Mouse (Mus musculus): ENCODE results near the gene Specc1. TPM values are rescaled to one million over a fixed set of nuclear protein-coding genes. Genes with fewer than 3 reads are reported as not detected.
A peak's percentile ranks its signal among the peaks of the same experiment; 100 is the strongest.

The Specc1 gene
- total RNA-seq, 2 experiments from 2014 or later = 64.5 to 69.6 TPM

DNA sequence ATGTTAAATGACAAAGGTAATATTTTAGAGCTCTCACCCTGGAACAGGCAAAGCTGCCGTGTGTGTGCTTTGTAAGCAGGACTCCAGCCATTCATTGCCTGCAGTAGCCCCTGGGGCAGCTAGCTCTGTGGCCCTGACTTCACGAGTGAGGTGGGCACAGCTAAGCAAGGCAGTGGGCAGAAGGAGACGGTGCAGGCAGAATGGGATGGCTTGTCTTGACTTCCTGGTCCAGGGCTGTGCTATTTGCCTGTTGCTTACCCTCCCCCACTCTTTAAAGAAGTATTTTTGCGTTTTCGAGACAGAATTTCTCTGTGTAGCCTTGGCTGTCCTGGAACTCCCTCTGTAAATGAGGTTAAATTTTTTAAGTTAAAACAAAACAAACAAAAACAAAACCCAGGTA is 50.1 kb downstream of the Specc1 start:
- intact Hi-C loops (cut with DNase I) = no loop called here
- DNase-seq (ENCODE audit: low spot score in 2 of 2) = no peak

DNA sequence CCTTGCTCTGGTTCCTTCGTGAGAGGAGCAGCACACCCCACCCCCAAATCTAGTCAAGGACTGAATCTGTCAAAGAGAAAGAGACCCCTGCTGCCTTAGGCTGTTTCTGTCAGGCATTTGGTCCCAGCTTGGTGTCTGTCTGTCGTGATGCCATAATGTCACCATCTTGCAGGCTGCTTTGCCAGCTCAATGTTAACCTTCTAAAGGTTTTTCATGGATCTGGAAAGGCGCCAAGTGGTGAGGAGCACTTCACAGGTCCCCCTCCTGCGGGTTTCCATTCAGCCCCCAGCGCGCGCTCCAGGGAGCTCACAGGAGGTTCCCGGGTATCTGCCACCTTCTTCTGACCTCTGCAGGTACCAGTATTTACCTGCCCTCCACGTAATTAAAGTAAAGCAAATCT is 51.4 kb downstream of the Specc1 start:
- intact Hi-C loops (cut with DNase I) = no loop called here

DNA sequence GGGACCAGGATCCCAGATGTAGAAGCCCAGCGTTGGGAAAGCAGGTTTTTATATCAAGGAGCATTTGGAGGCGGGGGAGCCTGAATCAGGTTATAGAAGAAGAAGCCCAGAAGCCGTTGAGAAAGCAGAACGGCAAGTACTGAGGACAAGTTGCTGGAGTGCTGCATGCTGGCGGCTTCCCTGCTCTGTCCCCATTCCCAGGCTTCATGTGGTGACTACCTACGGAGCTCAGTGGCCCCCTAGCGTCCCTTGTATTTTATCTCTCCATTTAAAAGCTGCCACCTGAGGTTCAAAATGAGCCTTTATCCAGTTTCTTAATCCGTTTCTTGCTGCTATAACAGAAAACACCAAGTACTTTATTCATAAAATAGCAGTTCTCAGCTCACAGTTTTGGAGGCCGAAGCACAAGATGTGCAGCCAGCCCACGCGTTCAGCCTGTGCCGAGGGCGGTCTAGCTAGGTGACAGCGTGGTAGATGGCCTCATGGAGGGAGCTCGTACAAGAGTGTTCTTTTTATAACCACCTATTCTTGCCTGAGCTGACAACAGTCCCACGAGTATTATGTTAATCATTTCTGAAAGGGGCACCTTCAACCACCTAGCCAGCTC is 54.2 kb downstream of the Specc1 start:
- intact Hi-C loops (cut with DNase I) = loop anchor here (1.0 to 2.0 kb wide), 2 partner anchors 54 to 60 kb away; partner anchors contain the start of gene Specc1
- peak in 1 of 2 experiments; percentile 90 for DNase-seq (ENCODE audit: low spot score in 2 of 2)

More for the DNA sequence above, 51.4 kb downstream of the Specc1 start:
- no peak for DNase-seq (ENCODE audit: low spot score in 2 of 2)

DNA sequence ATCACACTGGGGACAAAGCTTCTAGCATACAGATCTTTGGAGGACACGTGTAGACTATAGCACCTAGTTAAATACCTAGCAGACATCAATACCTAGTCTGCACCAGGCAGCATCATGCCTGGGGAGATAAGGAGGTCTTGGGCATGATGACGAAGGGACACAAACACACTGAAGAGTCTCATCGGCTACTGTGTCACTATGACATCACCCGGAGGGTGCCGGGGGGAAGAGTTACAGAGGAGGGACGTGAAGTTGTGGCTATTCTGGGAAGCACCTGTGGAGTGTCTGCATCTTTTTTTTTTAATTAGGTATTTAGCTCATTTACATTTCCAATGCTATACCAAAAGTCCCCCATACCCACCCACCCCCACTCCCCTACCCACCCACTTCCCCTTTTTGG is 55.5 kb downstream of the Specc1 start:
- no peak for DNase-seq (ENCODE audit: low spot score in 2 of 2)
- intact Hi-C loops (cut with DNase I) = no loop called here

DNA sequence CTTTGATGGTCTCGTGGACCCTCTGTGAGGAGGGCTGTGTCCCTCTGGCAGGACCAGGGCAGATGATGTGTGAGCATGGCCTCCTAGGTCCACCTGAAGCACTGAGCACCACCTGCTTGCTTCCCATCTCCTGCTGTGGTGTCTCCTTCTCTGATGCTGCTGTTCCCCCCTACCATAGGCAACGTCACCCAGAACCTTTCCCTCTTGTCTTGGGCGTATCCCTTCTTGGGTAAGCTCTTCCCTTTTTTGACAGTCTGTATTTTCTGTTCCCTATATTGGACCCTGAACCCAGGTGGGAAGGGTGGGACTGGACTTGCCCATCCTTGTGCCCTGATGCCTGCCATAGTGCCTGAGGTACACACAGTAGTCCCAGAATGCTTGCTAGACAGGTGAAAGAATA is 56.9 kb downstream of the Specc1 start:
- intact Hi-C loops (cut with DNase I) = no loop called here

DNA sequence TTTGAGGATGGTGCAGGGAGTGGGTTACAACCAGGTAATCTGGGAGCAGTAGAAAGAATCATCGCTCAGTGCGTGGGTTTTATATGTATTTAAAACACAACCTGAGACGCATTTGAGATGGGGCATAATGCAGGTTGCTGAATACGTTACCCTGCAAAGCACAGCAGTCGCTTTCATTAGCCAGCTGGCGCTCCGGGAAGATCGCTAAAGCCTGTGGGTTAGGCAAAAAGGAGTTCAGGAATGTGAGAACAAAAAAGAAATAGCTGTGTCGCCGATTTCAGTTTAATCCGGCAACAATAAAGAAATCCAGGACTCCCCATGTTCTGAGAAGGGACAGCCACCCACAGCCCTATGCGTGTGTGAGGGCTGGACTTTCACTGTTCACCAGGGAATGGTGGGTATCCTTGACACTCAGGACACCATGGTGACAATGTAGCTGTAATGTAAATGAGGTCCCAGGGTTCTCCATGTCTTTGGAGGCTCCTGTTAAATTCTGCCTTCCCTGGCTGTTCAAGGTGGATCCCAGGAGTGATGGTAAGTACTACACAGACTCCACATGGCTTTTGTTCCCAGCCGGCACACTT is 58.6 kb downstream of the Specc1 start:
- peak in 1 of 2 experiments; percentile 33 for DNase-seq (ENCODE audit: low spot score in 2 of 2)
- intact Hi-C loops (cut with DNase I) = no loop called here

More for the DNA sequence above, 56.9 kb downstream of the Specc1 start:
- no peak for DNase-seq (ENCODE audit: low spot score in 2 of 2)

DNA sequence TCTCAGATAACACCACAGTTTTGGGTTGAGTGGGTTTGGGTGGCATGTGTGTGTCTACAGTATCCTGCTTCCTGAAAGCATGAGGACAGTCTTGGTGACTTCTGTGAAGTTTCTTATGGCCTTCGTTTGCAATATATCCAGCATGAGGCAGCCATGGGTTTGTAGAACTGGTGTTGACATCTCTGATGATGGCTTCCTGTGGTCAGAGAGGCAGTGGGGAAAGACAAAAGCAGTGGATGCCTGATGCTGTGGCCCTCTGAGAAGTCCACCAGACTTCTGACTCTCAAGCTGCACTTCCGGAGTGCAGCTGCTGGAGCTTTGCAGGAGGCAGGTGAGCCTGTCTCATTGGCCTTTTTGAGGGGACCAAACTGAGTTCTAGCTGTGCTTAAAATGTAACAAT is 60.4 kb downstream of the Specc1 start:
- intact Hi-C loops (cut with DNase I) = no loop called here
- no peak for DNase-seq (ENCODE audit: low spot score in 2 of 2)

DNA sequence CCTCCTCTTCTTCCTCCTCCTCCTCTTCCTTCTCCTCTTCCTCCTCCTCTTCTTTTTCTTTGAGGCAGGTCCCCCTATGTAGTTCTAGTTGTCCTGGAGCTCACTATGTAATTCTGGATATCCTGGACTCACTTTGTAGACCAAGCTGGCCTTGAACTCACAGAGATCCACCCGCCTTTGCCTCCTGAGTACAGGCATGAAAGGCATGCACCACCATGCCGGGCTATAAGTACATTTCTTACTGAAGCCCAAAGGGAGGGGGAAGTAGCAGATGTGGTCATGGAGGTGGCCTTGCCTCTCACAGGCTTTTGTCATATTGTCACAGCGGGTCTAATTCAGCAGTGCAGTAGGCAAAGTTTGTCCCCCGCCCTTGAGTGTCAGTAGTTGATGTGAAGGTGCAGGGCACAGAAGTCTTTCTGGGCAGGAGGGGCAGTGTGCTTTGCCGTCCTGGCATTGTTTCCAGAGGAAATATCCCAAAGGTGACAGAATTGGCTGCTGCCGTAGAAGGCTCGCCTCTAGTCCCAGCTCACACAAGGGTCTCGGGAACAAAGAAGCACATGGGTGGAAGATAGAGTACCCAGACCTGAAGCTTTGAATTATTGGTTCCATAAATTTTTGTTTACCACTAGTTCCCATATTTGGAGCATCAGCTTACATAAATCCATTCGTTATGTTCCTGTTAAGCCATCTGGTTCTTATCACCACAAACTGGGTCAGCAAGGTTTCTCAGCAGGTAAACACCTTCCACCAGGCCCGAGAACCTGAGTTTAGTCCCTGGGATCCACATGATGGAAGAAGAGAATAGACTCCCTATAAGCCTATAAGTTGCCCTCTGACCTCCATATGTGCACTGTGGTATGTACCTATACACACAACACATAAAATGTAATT is 62.0 kb downstream of the Specc1 start:
- DNase-seq (ENCODE audit: low spot score in 2 of 2) = no peak
- intact Hi-C loops (cut with DNase I) = no loop called here

DNA sequence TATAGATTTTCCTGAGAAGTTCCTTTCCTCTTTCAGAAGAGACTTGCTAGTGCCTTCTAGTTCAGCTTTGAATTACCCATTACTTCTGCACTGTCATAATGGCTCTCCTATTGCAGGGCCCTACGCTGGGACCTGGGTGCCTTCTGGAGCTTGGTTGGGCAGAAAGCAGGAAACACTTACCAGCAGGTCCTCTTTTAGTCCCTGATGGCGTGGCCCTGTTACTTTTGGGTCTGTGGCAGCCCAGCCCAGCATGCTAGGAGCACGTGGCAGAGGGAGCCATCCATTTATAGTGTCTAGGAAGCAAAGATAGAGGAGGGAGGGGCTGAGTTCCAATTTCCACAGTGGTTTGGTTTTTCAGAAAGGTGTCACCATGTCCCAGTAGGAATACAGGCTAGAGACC is 63.3 kb downstream of the Specc1 start:
- intact Hi-C loops (cut with DNase I) = no loop called here
- no peak for DNase-seq (ENCODE audit: low spot score in 2 of 2)

DNA sequence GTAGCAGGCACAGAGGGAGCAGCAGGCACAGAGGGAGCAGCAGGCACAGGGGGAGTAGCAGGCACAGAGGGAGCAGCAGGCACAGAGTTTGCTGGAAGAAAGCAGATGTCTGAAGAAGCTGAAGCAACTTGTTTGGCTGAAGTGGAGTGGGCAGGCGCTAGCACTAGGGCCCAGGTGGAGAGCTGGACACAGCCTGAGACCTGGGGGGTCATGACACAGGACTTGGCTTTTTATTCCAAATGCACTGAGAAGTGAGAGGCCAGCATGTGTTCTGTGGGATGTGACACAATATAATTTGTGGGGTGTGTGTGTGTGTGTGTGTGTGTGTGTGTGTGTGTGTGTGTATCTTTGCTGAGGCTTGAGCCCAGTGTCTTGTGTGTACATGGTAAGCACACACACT is 64.3 kb downstream of the Specc1 start:
- no peak for DNase-seq (ENCODE audit: low spot score in 2 of 2)
- intact Hi-C loops (cut with DNase I) = no loop called here

DNA sequence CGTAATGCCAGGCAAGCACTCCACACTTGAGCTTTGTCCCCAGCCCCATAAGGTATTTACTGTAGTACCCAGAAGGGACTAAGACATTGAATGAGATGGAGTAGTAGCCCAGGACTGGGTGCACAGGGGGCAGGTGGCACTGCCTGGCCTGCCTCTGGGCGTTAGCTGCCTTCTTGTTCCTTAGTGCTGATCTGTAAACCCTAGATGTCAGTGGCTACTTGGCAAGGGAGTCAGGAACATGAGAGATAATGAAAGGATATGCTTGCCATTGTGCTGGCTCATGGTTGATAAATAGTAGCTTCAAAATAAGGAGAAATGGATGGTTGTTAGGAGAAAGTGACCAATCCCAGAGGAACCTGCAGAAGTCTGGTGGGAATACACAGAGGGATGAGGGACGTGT is 65.5 kb downstream of the Specc1 start:
- intact Hi-C loops (cut with DNase I) = no loop called here
- no peak for DNase-seq (ENCODE audit: low spot score in 2 of 2)

DNA sequence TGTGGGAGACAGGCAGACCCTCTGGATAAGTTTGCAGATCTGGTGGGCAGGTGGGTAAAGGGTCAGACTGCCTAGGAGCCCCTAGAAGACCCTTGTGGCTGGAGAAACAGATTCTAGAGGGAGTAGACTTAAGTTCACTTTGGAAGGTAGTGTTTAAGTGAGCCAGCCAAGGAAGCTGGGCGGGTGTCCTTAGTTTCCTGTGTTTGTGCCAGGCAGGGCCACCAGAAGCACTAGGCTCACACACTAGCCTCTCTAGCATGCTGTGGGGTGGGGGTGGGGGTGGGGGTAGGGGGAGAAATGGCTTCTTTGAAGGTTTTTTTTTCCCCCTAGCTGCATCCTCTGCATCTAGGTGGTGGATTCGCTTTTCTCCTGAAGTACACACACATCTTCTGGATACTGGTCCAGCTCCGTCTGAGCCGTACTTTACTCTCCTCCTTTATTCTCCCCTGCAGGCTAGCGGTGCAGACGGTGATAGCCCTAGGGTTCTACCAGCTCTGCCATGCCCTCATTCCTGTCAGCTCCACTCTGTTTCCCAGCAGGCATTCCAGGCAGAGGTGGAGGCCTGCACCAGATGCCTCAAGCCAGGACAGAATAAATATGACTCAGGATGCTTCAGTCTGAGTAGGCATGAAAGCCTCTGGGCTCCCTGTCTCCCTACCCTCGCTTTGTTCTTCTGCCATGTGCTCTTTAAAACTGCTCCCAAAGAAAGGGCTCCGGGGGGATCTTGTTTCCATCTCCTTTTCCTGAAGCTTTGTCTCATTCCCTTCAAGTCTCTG is 66.3 kb downstream of the Specc1 start:
- DNase-seq (ENCODE audit: low spot score in 2 of 2) = no peak
- intact Hi-C loops (cut with DNase I) = no loop called here

DNA sequence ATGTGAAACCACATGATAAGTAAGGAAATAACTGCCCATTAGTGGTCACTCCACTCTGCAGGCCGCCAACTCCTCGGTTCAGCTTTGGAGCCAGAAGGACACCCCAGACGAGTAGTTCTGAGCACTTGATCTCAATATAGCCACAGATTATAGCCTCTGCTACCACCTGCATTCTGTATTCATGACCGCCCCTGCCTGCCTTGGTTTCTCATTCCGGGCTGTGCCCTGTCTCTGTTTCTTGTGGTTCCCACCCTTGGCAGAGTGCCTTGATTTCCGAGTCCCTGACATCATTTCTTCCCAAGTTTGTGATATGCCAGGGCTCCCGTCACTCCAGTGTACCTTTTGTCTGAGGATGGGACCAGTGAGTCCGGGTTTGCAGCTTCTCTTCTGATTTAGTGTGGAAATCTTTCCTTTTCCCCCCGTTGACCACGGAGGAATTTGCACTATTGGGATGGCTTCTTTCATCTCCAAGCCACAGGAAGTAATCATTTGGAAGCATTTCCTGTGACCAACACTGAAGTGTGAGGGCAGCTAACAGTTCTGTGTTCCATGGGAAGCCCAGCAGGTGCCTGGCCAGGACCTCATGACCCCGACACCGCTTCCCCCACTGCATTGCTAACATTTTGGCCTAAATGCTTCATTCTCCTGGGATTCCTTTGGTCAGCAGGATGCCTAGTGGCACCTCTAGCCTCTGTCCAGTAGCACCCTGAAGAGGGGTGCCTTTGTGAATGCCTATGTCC is 67.1 kb downstream of the Specc1 start:
- DNase-seq (ENCODE audit: low spot score in 2 of 2) = no peak
- intact Hi-C loops (cut with DNase I) = no loop called here

DNA sequence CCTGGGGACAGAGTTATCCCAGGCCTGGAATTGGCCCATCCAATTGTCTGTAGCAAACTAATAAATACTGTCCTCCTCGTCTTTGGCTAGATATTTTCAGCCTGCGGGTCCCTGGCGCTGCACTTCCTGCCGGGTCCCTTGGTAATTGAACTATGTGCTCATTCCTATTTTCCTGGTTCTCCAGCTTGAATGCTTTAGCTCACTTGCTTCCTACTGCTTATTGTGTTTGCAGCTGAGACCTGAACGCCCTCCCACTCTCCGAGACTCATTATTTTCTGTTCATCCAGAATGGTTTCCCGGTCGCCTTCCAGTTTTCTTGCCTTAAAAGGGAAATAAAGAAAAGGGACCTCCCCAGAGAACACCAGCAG is 67.7 kb downstream of the Specc1 start:
- DNase-seq (ENCODE audit: low spot score in 2 of 2) = no peak
- intact Hi-C loops (cut with DNase I) = no loop called here

DNA sequence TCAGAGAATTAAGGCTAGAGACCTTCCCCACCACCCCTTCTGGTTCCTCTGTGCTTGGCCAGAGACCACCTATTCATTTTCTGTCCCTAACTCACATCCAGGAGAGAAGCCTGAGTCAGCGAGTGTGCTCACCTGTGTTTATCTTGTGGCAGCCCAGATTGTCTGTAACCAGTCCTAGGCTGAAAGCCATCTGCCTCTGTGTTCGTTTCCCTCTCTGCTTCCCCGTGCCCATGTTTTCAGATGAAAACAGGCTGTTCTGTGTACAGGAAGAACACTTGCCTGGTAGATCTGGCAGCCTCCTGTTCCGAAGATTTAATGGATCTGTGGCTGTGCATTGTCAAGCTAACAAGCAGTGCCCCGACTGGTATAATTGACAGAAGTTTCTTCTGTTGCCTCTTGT is 68.4 kb downstream of the Specc1 start:
- intact Hi-C loops (cut with DNase I) = no loop called here
- DNase-seq (ENCODE audit: low spot score in 2 of 2) = no peak

DNA sequence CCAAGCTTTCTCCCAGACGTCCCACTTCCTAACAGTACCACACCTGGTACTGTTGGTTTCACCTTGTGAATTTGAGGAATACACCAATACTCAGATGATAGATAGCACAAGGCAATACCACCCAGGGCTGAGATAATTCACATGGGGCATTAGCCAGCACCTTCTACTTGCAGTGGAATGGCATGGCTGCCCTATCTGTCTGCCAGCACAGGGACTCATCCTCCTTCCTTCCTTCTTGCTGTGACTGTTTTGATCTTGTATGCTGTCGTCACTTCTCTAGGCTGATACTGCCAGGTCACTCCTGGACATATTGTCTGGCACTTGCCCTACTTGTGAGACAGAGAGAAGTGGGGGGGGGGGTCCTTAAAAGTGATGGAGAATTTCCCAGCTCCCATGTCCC is 69.2 kb downstream of the Specc1 start:
- intact Hi-C loops (cut with DNase I) = no loop called here

DNA sequence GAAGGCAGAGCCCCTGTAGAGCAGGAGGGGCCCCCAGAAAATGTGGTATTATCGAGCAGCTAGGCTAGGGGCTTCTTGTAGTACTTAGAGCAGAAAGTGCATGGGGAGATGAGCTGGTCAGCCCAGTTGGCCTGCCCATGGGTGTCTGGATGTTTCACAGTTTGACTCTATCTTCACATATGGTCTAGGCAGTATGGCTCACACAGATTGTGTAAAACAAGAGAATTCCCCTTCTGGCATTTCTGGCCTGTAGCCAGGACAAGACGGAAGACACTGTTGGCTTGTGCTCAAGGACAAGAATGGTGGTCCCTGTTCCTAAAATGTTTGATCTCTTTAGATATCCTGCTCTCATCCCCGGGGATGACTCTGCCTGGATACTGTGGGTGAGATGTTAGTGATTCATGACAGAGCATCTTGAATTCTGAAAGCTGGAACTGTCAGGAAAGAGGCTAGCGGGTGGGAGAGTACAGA is 69.8 kb downstream of the Specc1 start:
- intact Hi-C loops (cut with DNase I) = no loop called here
- DNase-seq (ENCODE audit: low spot score in 2 of 2) = peak; percentile 29 to 45

More for the DNA sequence above, 69.2 kb downstream of the Specc1 start:
- no peak for DNase-seq (ENCODE audit: low spot score in 2 of 2)

DNA sequence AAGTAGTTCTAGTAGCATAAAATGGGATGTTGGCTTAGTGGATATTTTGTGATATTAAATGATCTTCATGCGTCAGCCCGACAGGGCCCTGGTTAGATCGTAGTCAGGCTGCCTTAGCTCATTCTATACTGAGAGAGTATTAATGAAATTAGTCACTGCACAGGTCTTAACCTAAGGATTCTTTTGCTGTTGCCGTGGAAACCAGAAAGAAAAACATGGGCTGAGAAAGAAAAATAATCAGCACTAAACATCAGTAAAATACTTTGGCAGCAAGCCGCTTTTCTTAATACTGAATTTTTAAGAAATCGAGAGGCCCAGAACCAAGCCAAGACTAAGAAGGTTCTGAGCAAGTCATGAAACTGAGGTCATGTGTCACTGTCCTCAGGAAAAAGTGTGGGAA is 70.7 kb downstream of the Specc1 start:
- DNase-seq (ENCODE audit: low spot score in 2 of 2) = no peak
- intact Hi-C loops (cut with DNase I) = no loop called here

DNA sequence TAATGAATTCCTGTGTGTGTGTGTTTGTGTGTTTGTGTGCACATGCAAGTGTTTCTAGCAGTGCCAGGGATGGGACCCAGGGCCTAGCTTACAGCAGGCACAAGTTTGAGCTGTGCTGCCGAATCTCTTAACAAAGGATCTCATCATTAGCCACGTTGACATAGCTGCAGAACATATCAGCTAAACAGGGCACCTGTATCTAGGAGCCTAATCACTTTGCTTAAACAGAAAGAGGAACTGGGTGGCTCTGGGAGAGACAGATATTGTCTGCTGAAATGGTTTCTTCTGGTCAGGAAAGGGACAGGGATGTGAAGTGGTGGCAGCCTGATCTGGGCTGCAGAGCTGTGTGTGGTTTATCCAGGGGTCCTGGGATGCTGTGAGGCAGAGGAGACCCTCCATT is 71.1 kb downstream of the Specc1 start:
- intact Hi-C loops (cut with DNase I) = no loop called here
- no peak for DNase-seq (ENCODE audit: low spot score in 2 of 2)
